Mouse (Mus musculus) stomach, postnatal 0 days (tissue): ENCODE measurements around the gene Mrpl53. TPM values are rescaled to one million over a fixed set of nuclear protein-coding genes. Genes with fewer than 3 reads are reported as not detected.

Source experiments
- ATAC-seq: fragments of 200-750 bp; cut with Nextera tagmentation; 2 replicates; pipeline ENCODE4 v1.8.0; 2017; ENCODE audit not compliant: low FRiP score, low TSS enrichment
- DNase-seq: peaks from one replicate; pipeline ENCODE4 v3.0.0-alpha.2; 2016; ENCODE audit warnings: low spot score
- H3K27ac ChIP-seq: fragments of 300-500 bp; sonication (generic); replicated peaks from 2 replicates; pipeline ENCODE4 v1.5.1; 2014; ENCODE audit warnings: mild to moderate bottlenecking, control low read depth
- H3K27me3 ChIP-seq: fragments of 300-500 bp; sonication (generic); 2 replicates; pipeline ENCODE4 v1.6.1; 2014; ENCODE audit warnings: low read length; ENCODE audit not compliant: control insufficient read depth, insufficient read depth
- H3K36me3 ChIP-seq: fragments of 300-500 bp; sonication (generic); 2 replicates; pipeline ENCODE4 v1.6.1; 2014; ENCODE audit warnings: low read length, mixed read lengths; ENCODE audit not compliant: control insufficient read depth, insufficient read depth
- H3K4me1 ChIP-seq: fragments of 300-500 bp; sonication (generic); replicated peaks from 2 replicates; pipeline ENCODE4 v1.6.1; 2014; ENCODE audit warnings: antibody characterized with exemption; ENCODE audit not compliant: control insufficient read depth, insufficient read depth
- H3K4me2 ChIP-seq: fragments of 300-500 bp; sonication (generic); replicated peaks from 2 replicates; pipeline ENCODE4 v1.6.1; 2014; ENCODE audit warnings: low read depth, mild to moderate bottlenecking, control low read depth, moderate library complexity
- H3K4me3 ChIP-seq: fragments of 300-500 bp; sonication (generic); 2 replicates; pipeline ENCODE4 v1.5.1; 2014; ENCODE audit warnings: low read depth, low read length, control low read depth
- H3K9ac ChIP-seq: fragments of 300-500 bp; sonication (generic); 2 replicates; pipeline ENCODE4 v1.6.1; 2014; ENCODE audit warnings: mild to moderate bottlenecking, low read length, control low read depth, mixed read lengths
- H3K9me3 ChIP-seq: fragments of 300-500 bp; sonication (generic); 2 replicates; pipeline ENCODE4 v1.6.1; 2016; ENCODE audit warnings: low read length; ENCODE audit not compliant: control insufficient read depth
- CTCF ChIP-seq: IDR thresholded peaks from 2 replicates; pipeline ENCODE4 v1.5.1; 2016; ENCODE audit warnings: antibody characterized with exemption, low read depth, mild to moderate bottlenecking, moderate library complexity
- EP300 ChIP-seq: optimal IDR thresholded peaks from 2 replicates; pipeline ENCODE3; 2016; ENCODE audit warnings: antibody characterized with exemption
- WGBS: fragments of 180-500 bp; shearing (Covaris S2); extraction: QIAGEN DNeasy Blood & Tissue Kit; methylation state at CpG from one replicate; pipeline ENCODE4 v1.1.7; 2014; 5-methylcytosine and 5-hydroxymethylcytosine counted together
- polyA plus RNA-seq: library from polyadenylated mRNA; unstranded; fragments of >200 nt; fragmentation: Nextera tagmentation; extraction: Ambion mirVana; gene quantifications from 2 replicates; pipeline ENCODE4 v1.2.1, GENCODE M21; 2015

Mrpl53 gene
- polyA plus RNA-seq: 108 and 117 TPM in 2 replicates

DNA sequence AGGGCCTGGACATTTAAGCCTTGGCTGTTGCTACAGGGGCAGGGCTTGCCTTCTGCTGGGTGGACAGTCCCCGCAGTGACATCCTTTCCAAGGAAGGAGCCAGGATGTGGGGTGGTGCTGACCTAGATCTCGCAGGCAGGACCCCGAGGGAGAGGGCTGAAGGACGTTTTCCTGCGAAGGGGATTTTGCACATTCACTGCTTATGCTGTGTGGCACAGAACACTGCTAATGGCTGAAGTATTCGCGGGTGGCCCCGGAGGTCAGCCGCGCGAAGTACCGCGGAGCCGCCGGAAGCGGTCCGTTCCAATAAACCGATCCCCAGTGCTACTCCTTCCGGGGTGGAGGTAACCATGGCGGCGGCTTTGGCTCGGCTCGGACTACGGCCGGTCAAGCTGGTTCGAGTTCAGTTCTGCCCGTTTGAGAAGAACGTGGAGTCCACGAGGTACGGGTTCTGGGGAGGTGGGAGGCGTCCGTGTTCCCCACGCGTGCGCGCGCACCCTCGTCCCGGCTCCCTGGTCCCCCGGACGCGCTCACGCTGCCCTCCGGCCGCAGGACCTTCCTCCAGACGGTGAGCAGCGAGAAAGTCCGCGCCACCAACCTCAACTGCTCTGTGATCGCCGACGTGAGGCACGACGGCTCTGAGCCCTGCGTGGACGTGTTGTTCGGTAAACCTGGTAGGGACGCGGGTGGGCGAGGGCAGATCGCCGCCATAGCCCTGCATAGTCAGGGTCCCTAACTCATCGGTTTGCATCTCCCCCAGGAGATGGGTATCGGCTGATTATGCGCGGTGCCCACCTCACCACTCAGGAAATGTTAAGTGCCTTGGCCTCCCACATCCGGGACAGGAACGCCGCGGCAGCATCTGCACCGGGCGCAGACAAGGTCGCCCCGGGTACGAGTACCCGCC lies at the start of gene Mrpl53:
Gene Mrpl53, plus strand, starts transcription at position 279 of the 907 bp plus-strand sequence.
- peak within 1 kb of the TSS; percentile 88 for H3K27ac ChIP-seq
- DNase-seq: peak; percentile 81
- ATAC-seq: peak; percentile 90
- TF ChIP-seq EP300 (no peak), CTCF (peak; percentile 11; the same call in 1 of the 2 replicates)
- no peaks in the 10 kb centered on the region for H3K9me3 ChIP-seq
- H3K27me3 ChIP-seq: no peaks in the 10 kb centered on the region
- WGBS: under 1% methylated on average over 76 of the region's 76 CpGs
- H3K36me3 ChIP-seq: no peaks in the 10 kb centered on the region
- H3K4me1 ChIP-seq: no peaks in the 10 kb centered on the region
- H3K4me3 ChIP-seq: peak within 1 kb of the TSS; percentile 93
- peak within 1 kb of the TSS; percentile 90 for H3K9ac ChIP-seq
- H3K4me2 ChIP-seq: peak within 1 kb of the TSS; percentile 78

GRCm38 (mm10) chr6:83065995-83066394 lies 42.8 kb upstream of the Mrpl53 start:
- H3K4me2 ChIP-seq: no peak overlapping the region
- H3K27me3 ChIP-seq: peaks cover 23% of the 10 kb centered on the region; the same call in 1 of the 2 replicates
- H3K27ac ChIP-seq: no peak overlapping the region
- TF ChIP-seq EP300: no peak
- TF ChIP-seq CTCF: no peak
- H3K36me3 ChIP-seq: no peaks in the 10 kb centered on the region
- no peak overlapping the region for H3K9ac ChIP-seq
- WGBS: 38% methylated on average over 8 of the region's 8 CpGs
- ATAC-seq (no peak), DNase-seq (no peak)
- no peaks in the 10 kb centered on the region for H3K4me1 ChIP-seq
- H3K4me3 ChIP-seq: no peak overlapping the region
- no peaks in the 10 kb centered on the region for H3K9me3 ChIP-seq

DNA sequence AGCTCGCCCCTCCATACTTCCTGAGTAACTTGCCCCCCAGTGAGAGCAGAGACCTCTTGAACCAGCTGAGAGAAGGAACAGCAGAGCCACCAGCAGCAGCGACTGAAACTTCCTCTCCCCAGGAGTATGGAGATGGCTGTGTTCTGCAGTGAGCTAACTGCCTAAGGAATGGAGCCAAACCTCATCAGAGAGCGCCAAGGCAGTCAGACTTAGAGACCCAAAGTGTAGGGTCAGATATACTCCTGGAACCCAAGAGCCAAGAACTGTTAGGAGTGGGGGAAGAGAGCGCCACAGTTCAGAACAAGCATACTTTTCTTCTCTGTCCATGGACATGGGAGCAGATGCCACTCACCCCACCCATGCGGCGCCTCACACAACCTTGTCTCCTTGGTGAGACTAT lies 42.4 kb upstream of the Mrpl53 start:
- 44% methylated on average over 6 of the region's 6 CpGs for WGBS
- TF ChIP-seq EP300: no peak
- no peak for TF ChIP-seq CTCF
- ATAC-seq: no peak

GRCm38 (mm10) chr6:83068221-83068620 lies 40.6 kb upstream of the Mrpl53 start:
- Histone ChIP-seq H3K27ac (no peak overlapping the region), H3K4me2 (no peak overlapping the region), H3K9ac (no peak overlapping the region), H3K4me3 (peak overlapping the region; percentile 28), H3K9me3 (no peaks in the 10 kb centered on the region), H3K36me3 (no peaks in the 10 kb centered on the region), H3K4me1 (no peaks in the 10 kb centered on the region), H3K27me3 (peaks cover 40% of the 10 kb centered on the region)
- DNase-seq: no peak
- no peak for ATAC-seq
- TF ChIP-seq CTCF (no peak), EP300 (no peak)
- WGBS: 16% methylated on average over 8 of the region's 8 CpGs

More for the DNA sequence above, 42.4 kb upstream of the Mrpl53 start:
- no peaks in the 10 kb centered on the region for H3K36me3 ChIP-seq
- H3K9me3 ChIP-seq: no peaks in the 10 kb centered on the region
- no peaks in the 10 kb centered on the region for H3K4me1 ChIP-seq
- H3K27ac ChIP-seq: no peak overlapping the region
- no peak overlapping the region for H3K4me3 ChIP-seq
- peaks cover 28% of the 10 kb centered on the region for H3K27me3 ChIP-seq
- no peak overlapping the region for H3K4me2 ChIP-seq
- H3K9ac ChIP-seq: no peak overlapping the region
- DNase-seq: no peak

DNA sequence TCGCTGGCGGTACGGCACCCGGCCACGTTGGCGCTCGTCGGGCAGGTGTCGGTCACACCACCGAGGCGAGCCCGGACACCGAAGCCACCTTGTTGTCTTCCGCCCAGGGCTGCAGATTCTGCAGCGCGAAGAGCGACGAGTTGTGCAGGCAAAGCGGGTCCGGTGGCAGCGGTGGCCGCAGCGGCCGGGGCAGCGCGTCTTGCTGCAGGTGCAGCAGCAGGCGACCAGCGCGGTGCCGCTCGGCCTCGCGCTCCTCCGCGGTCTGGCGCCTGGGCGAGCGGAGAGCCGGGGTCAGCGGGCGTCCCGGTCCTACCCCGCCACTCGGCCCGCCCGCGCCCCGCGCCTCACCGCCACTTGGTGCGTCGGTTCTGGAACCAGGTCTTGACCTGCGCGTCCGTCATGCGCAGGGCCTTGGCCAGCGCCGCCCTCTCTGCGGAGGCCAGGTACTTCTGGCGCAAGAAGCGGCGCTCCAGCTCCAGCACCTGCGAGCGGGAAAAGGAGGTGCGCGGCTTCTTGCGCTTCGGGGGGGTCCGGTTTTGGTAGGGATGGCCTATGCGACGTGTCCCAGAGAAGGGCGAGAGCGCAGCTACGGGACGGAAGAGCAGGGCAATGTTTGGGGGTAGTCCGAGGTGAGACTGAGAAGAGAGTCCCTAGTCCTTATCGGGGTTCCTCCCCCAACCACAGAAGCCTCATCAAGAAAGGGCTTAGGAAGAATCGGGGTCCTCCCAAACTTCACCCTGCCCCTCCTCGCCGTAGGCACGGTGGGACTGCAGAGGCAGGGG lies 39.9 kb upstream of the Mrpl53 start:
- no peaks in the 10 kb centered on the region for H3K4me1 ChIP-seq
- 1% methylated on average over 81 of the region's 81 CpGs for WGBS
- TF ChIP-seq CTCF (0 out of 2 replicates have a peak, but pooled peaks have one; percentile 25), EP300 (no peak)
- H3K4me2 ChIP-seq: peak overlapping the region; percentile 49
- peak; percentile 24; the same call in 1 of the 2 replicates for ATAC-seq
- H3K27me3 ChIP-seq: peaks cover 44% of the 10 kb centered on the region
- no peaks in the 10 kb centered on the region for H3K9me3 ChIP-seq
- H3K27ac ChIP-seq: no peak overlapping the region
- H3K9ac ChIP-seq: no peak overlapping the region
- peak; percentile 41 for DNase-seq
- no peaks in the 10 kb centered on the region for H3K36me3 ChIP-seq
- peak overlapping the region; percentile 28 for H3K4me3 ChIP-seq
